8 mouse cellular contexts compared by ENCODE assay signal in genomic region chr5:4192481-4193246, GRCm38 (mm10). TPM values are rescaled to one million over a fixed set of nuclear protein-coding genes. Genes with fewer than 3 reads are reported as not detected.
A peak's percentile ranks its signal among the peaks of the same experiment; 100 is the strongest.
DNase-seq lines count a peak whose midpoint lies in the region; ATAC-seq and TF ChIP-seq lines count a peak whose summit lies in the region.
"Not testable (repeated sequence)": the region's sequence is repeated elsewhere in the genome, so short reads cannot be mapped to it uniquely, and the experiment has no call there.

No protein-coding gene starts in this region.

- peak overlapping the region; percentile 95 for H3K9ac ChIP-seq in MEL (ENCODE audit: control insufficient read depth, low read depth, low read length, poor library complexity, severe bottlenecking)
- H3K9ac ChIP-seq in forebrain, embryonic 16.5 days (replicated peaks; ENCODE audit: low read depth, low read length): peak overlapping the region; percentile 43
- 0 out of 2 replicates have a peak overlapping the region, but pooled peaks have one; percentile 41 for H3K9ac ChIP-seq in hindbrain, embryonic 12.5 days
- peak overlapping the region; percentile 54; the same call in 1 of the 2 replicates for H3K9ac ChIP-seq in kidney, embryonic 16.5 days (replicated peaks; ENCODE audit: low read length)
- peak overlapping the region; percentile 57 for H3K9ac ChIP-seq in liver, embryonic 15.5 days
- peak overlapping the region; percentile 9 for H3K9ac ChIP-seq in midbrain, embryonic 15.5 days
- peak overlapping the region; percentile 66 for H3K9ac ChIP-seq in stomach, embryonic 16.5 days (ENCODE audit: low read length)

- not testable (repeated sequence) for H3K27me3 ChIP-seq in MEL (ENCODE audit: control insufficient read depth in 1 of 2, insufficient read depth in 2 of 2, low read length in 2 of 2); forebrain, embryonic 16.5 days (replicated peaks; ENCODE audit: control insufficient read depth, insufficient read depth, low read length); hindbrain, embryonic 12.5 days; kidney, embryonic 16.5 days (ENCODE audit: insufficient read depth, low read length); liver, embryonic 15.5 days; midbrain, embryonic 15.5 days (replicated peaks); stomach, embryonic 16.5 days (ENCODE audit: control insufficient read depth, insufficient read depth, low read length)

- H3K36me3 ChIP-seq in MEL (ENCODE audit: control insufficient read depth in 1 of 2, insufficient read depth in 2 of 2, low read length in 2 of 2); forebrain, embryonic 16.5 days (ENCODE audit: control insufficient read depth, insufficient read depth); hindbrain, embryonic 12.5 days; kidney, embryonic 16.5 days (ENCODE audit: insufficient read depth, low read length); liver, embryonic 15.5 days (replicated peaks); midbrain, embryonic 15.5 days (replicated peaks); stomach, embryonic 16.5 days (ENCODE audit: control insufficient read depth, insufficient read depth, low read length): not testable (repeated sequence)

- WGBS in forebrain, embryonic 16.5 days: 9% methylated on average over 12 of the region's 27 CpGs
- WGBS in hindbrain, embryonic 12.5 days: 11% methylated on average over 15 of the region's 27 CpGs
- 6% methylated on average over 12 of the region's 27 CpGs for WGBS in kidney, embryonic 16.5 days
- 3% methylated on average over 15 of the region's 27 CpGs for WGBS in liver, embryonic 15.5 days (ENCODE audit: insufficient replicate concordance)
- WGBS in midbrain, embryonic 15.5 days: 10% methylated on average over 15 of the region's 27 CpGs
- 4% methylated on average over 12 of the region's 27 CpGs for WGBS in stomach, embryonic 16.5 days

- H3K9me3 ChIP-seq in MEL (replicated peaks; ENCODE audit: insufficient read depth, low read length); forebrain, embryonic 16.5 days (ENCODE audit: control insufficient read depth, low read length); hindbrain, embryonic 12.5 days (replicated peaks); kidney, embryonic 16.5 days (ENCODE audit: low read length); liver, embryonic 15.5 days (replicated peaks); midbrain, embryonic 15.5 days; stomach, embryonic 16.5 days (replicated peaks; ENCODE audit: control insufficient read depth, low read length): not testable (repeated sequence)

- not testable (repeated sequence) for TF ChIP-seq CTCF in MEL (IDR thresholded peaks at IDR 0.05 in 2 of 3, conservative IDR thresholded peaks at IDR 0.05 in 1 of 3; ENCODE audit: control insufficient read depth in 1 of 3, insufficient read depth in 1 of 3, low read depth in 2 of 3, low read length in 3 of 3, poor library complexity in 1 of 3, severe bottlenecking in 1 of 3)

- TF ChIP-seq POLR2A in MEL (IDR thresholded peaks at IDR 0.05; ENCODE audit: control insufficient read depth in 1 of 2, insufficient read depth in 1 of 2, low read depth in 1 of 2, low read length in 2 of 2, poor library complexity in 1 of 2): not testable (repeated sequence)

- H3K4me2 ChIP-seq in forebrain, embryonic 16.5 days (ENCODE audit: low read length): peak overlapping the region; percentile 86
- peak overlapping the region; percentile 58 for H3K4me2 ChIP-seq in hindbrain, embryonic 12.5 days (replicated peaks)
- H3K4me2 ChIP-seq in kidney, embryonic 16.5 days (replicated peaks; ENCODE audit: low read depth, low read length): peak overlapping the region; percentile 87
- peak overlapping the region; percentile 80 for H3K4me2 ChIP-seq in liver, embryonic 15.5 days
- peak overlapping the region; percentile 59 for H3K4me2 ChIP-seq in midbrain, embryonic 15.5 days
- H3K4me2 ChIP-seq in stomach, embryonic 16.5 days (ENCODE audit: low read depth, low read length): peak overlapping the region; percentile 85

- H3K79me2 ChIP-seq in MEL (ENCODE audit: control insufficient read depth, insufficient read depth, low read length, poor library complexity): not testable (repeated sequence)

- TF ChIP-seq EP300 in MEL (IDR thresholded peaks at IDR 0.05; ENCODE audit: low read depth in 1 of 2, low read length in 2 of 2): not testable (repeated sequence)

- not testable (repeated sequence) for H3K4me1 ChIP-seq in MEL (ENCODE audit: control insufficient read depth in 1 of 2, insufficient read depth in 2 of 2, low read length in 2 of 2); forebrain, embryonic 16.5 days (replicated peaks; ENCODE audit: control insufficient read depth, insufficient read depth, low read length); hindbrain, embryonic 12.5 days; kidney, embryonic 16.5 days (ENCODE audit: insufficient read depth, low read length); liver, embryonic 15.5 days (replicated peaks); midbrain, embryonic 15.5 days; stomach, embryonic 16.5 days (ENCODE audit: control insufficient read depth, insufficient read depth, low read length)

- H3K4me3 ChIP-seq in MEL (ENCODE audit: control insufficient read depth in 1 of 2, insufficient read depth in 1 of 2, low read depth in 2 of 2, low read length in 2 of 2): peak overlapping the region; percentile 62 to 100
- H3K4me3 ChIP-seq in forebrain, embryonic 16.5 days (replicated peaks; ENCODE audit: low read length): peak overlapping the region; percentile 45
- peak overlapping the region; percentile 35 for H3K4me3 ChIP-seq in hindbrain, embryonic 12.5 days
- H3K4me3 ChIP-seq in kidney, embryonic 16.5 days (ENCODE audit: low read length): peak overlapping the region; percentile 53
- peak overlapping the region; percentile 67 for H3K4me3 ChIP-seq in liver, embryonic 15.5 days (replicated peaks)
- peak overlapping the region; percentile 38 for H3K4me3 ChIP-seq in midbrain, embryonic 15.5 days
- peak overlapping the region; percentile 47 for H3K4me3 ChIP-seq in stomach, embryonic 16.5 days (replicated peaks; ENCODE audit: low read length)

- DNase-seq in MEL (ENCODE audit: low read depth, low spot score): peak; percentile 59
- peak; percentile 18 for DNase-seq in embryo, embryonic 10.5 days (ENCODE audit: low spot score)

- H3K27ac ChIP-seq in MEL (ENCODE audit: control insufficient read depth, low read depth, low read length): peak overlapping the region; percentile 49
- not testable (repeated sequence) for H3K27ac ChIP-seq in forebrain, embryonic 16.5 days (ENCODE audit: low read length); hindbrain, embryonic 12.5 days; kidney, embryonic 16.5 days (ENCODE audit: low read length); liver, embryonic 15.5 days (replicated peaks); midbrain, embryonic 15.5 days; stomach, embryonic 16.5 days (ENCODE audit: low read length)

- not testable (repeated sequence) for TF ChIP-seq RAD21 in MEL (IDR thresholded peaks at IDR 0.05; ENCODE audit: low read depth, low read length)

- not testable (repeated sequence) for ATAC-seq in forebrain, embryonic 16.5 days; hindbrain, embryonic 12.5 days (ENCODE audit: low FRiP score); liver, embryonic 15.5 days (ENCODE audit: insufficient read depth); midbrain, embryonic 15.5 days (replicated peaks); stomach, embryonic 16.5 days (ENCODE audit: insufficient read depth, low FRiP score)
- ATAC-seq in kidney, embryonic 16.5 days (ENCODE audit: low FRiP score, low TSS enrichment): peak; percentile 23; the same call in 1 of the 2 replicates

TF ChIP-seq in MEL, 35 proteins besides CTCF, POLR2A, EP300 and RAD21:
- peak; percentile 33; the same call in 1 of the 2 replicates for TF ChIP-seq HCFC1 (IDR thresholded peaks at IDR 0.05; ENCODE audit: low read depth, low read length)
- TF ChIP-seq SIN3A (IDR thresholded peaks at IDR 0.05; ENCODE audit: low read length): peak; percentile 9; the same call in 1 of the 2 replicates

RNA-seq across cellular contexts. Expression of gene Mterf1b, which starts 0.5 kb away (rescaled TPM):
- total RNA-seq in MEL (2012; rRNA removed): 2.0 and 2.2 TPM in 2 replicates
- polyA plus RNA-seq in MEL (2012; ENCODE audit: insufficient read depth in 1 of 2, insufficient read length in 2 of 2, low read depth in 1 of 2, low replicate concordance in 2 of 2, missing spikeins in 1 of 2): under 1 TPM in 1 of 2 experiments, not detected in 1; 0.92 TPM
- 4.1 and 4.9 TPM in 2 replicates for polyA plus RNA-seq in forebrain, embryonic 16.5 days (2015; fragmentation: Nextera tagmentation; extraction: Ambion mirVana)
- polyA plus RNA-seq in hindbrain, embryonic 12.5 days (2016; fragmentation: Nextera tagmentation; extraction: Ambion mirVana): 2.9 and 4.1 TPM in 2 replicates
- polyA plus RNA-seq in kidney, embryonic 16.5 days (2015; fragmentation: Nextera tagmentation; extraction: Ambion mirVana): 3.1 and 4.4 TPM in 2 replicates
- polyA plus RNA-seq in liver, embryonic 15.5 days (2015; fragmentation: Nextera tagmentation; extraction: Ambion mirVana): 2.0 TPM in 2 replicates
- 3.3 and 4.7 TPM in 2 replicates for polyA plus RNA-seq in midbrain, embryonic 15.5 days (2015; fragmentation: Nextera tagmentation; extraction: Ambion mirVana)
- 2.8 and 3.2 TPM in 2 replicates for polyA plus RNA-seq in stomach, embryonic 16.5 days (2015; fragmentation: Nextera tagmentation; extraction: Ambion mirVana)

Comparison
In these comparisons a context has a peak if more than half of its experiments do, and no peak if none do; other contexts are left out.
1. H3K9ac ChIP-seq: peak in every context shown above with its lines; median percentile 95 in MEL; 66 in stomach, embryonic 16.5 days; 57 in liver, embryonic 15.5 days; 54 in kidney, embryonic 16.5 days; 43 in forebrain, embryonic 16.5 days; 41 in hindbrain, embryonic 12.5 days; 9 in midbrain, embryonic 15.5 days.